Mouse (Mus musculus): ENCODE results near the gene Gm3646. TPM values are rescaled to one million over a fixed set of nuclear protein-coding genes. Genes with fewer than 3 reads are reported as not detected.

The Gm3646 gene
- polyA plus RNA-seq, 1 experiment from 2014 or later, result not detected

GRCm38 (mm10) chr1:39759231-39760175 is 45.6 kb downstream of the Gm3646 start:
- Histone ChIP-seq H3K4me3 (ENCODE audit: low read depth, low read length) (no peak overlapping the region), H3K27ac (ENCODE audit: low read depth, low read length) (no peak overlapping the region), H3K4me1 (replicated peaks; ENCODE audit: control insufficient read depth, insufficient read depth, low read length) (peaks cover 5% of the 10 kb centered on the region; the same call in 1 of the 2 replicates), H3K4me2 (replicated peaks; ENCODE audit: low read depth, low read length) (no peak overlapping the region), H3K27me3 (ENCODE audit: control insufficient read depth, insufficient read depth, low read length) (no peaks in the 10 kb centered on the region), H3K36me3 (ENCODE audit: control insufficient read depth, insufficient read depth, low read length) (no peaks in the 10 kb centered on the region), H3K9ac (ENCODE audit: low read depth, low read length) (no peak overlapping the region), H3K9me3 (ENCODE audit: control insufficient read depth, low read length) (no peaks in the 10 kb centered on the region)
- no peak for DNase-seq (ENCODE audit: low spot score)
- ATAC-seq (ENCODE audit: low FRiP score), result no peak
- 62% methylated on average over 9 of the region's 9 CpGs for WGBS

GRCm38 (mm10) chr1:39758244-39758643 is 46.9 kb downstream of the Gm3646 start:
- 79% methylated on average over 9 of the region's 9 CpGs for WGBS
- no peak overlapping the region for H3K4me3 ChIP-seq (ENCODE audit: low read depth, low read length)
- H3K9me3 ChIP-seq (ENCODE audit: control insufficient read depth, low read length), result no peaks in the 10 kb centered on the region
- H3K4me2 ChIP-seq (replicated peaks; ENCODE audit: low read depth, low read length), result no peak overlapping the region
- no peak overlapping the region for H3K9ac ChIP-seq (ENCODE audit: low read depth, low read length)
- H3K4me1 ChIP-seq (replicated peaks; ENCODE audit: control insufficient read depth, insufficient read depth, low read length), result peaks cover 5% of the 10 kb centered on the region; the same call in 1 of the 2 replicates
- H3K36me3 ChIP-seq (ENCODE audit: control insufficient read depth, insufficient read depth, low read length), result no peaks in the 10 kb centered on the region
- DNase-seq (ENCODE audit: low spot score), result no peak
- no peak overlapping the region for H3K27ac ChIP-seq (ENCODE audit: low read depth, low read length)
- no peak for ATAC-seq (ENCODE audit: low FRiP score)
- H3K27me3 ChIP-seq (ENCODE audit: control insufficient read depth, insufficient read depth, low read length), result no peaks in the 10 kb centered on the region

- Histone ChIP-seq H3K4me3 (ENCODE audit: low read depth, low read length) (no peak overlapping the region), H3K27ac (ENCODE audit: low read depth, low read length) (no peak overlapping the region), H3K9ac (ENCODE audit: low read depth, low read length) (no peak overlapping the region), H3K27me3 (ENCODE audit: control insufficient read depth, insufficient read depth, low read length) (no peaks in the 10 kb centered on the region), H3K9me3 (ENCODE audit: control insufficient read depth, low read length) (no peaks in the 10 kb centered on the region), H3K36me3 (ENCODE audit: control insufficient read depth, insufficient read depth, low read length) (no peaks in the 10 kb centered on the region), H3K4me2 (replicated peaks; ENCODE audit: low read depth, low read length) (no peak overlapping the region), H3K4me1 (replicated peaks; ENCODE audit: control insufficient read depth, insufficient read depth, low read length) (peaks cover 5% of the 10 kb centered on the region; the same call in 1 of the 2 replicates)
- WGBS, result 86% methylated on average over 11 of the region's 11 CpGs
- ATAC-seq (ENCODE audit: low FRiP score) (no peak), DNase-seq (ENCODE audit: low spot score) (no peak)
These were observed 48.2 kb downstream of the Gm3646 start for GRCm38 (mm10) chr1:39756952-39757351.

GRCm38 (mm10) chr1:39754224-39754957 is 50.7 kb downstream of the Gm3646 start:
- 84% methylated on average over 13 of the region's 13 CpGs for WGBS
- no peak for DNase-seq (ENCODE audit: low spot score)
- H3K36me3 ChIP-seq (ENCODE audit: control insufficient read depth, insufficient read depth, low read length), result no peaks in the 10 kb centered on the region

More at GRCm38 (mm10) chr1:39754224-39754957, 50.7 kb downstream of the Gm3646 start:
- Histone ChIP-seq H3K4me3 (ENCODE audit: low read depth, low read length) (no peak overlapping the region), H3K9me3 (ENCODE audit: control insufficient read depth, low read length) (no peaks in the 10 kb centered on the region), H3K9ac (ENCODE audit: low read depth, low read length) (no peak overlapping the region), H3K27me3 (ENCODE audit: control insufficient read depth, insufficient read depth, low read length) (no peaks in the 10 kb centered on the region), H3K27ac (ENCODE audit: low read depth, low read length) (no peak overlapping the region), H3K4me1 (replicated peaks; ENCODE audit: control insufficient read depth, insufficient read depth, low read length) (no peaks in the 10 kb centered on the region; the same call in 1 of the 2 replicates), H3K4me2 (replicated peaks; ENCODE audit: low read depth, low read length) (no peak overlapping the region)
- no peak for ATAC-seq (ENCODE audit: low FRiP score)

Other genes starting within 250 kb of the Gm3646 start
- 31.5 and 32.9 TPM in 2 replicates for gene Rnf149, start 227.9 kb downstream of the Gm3646 start, polyA plus RNA-seq (2014; fragmentation: Nextera tagmentation; extraction: Ambion mirVana)
- 0.80 and 0.96 TPM in 2 replicates for gene Creg2, start 153.9 kb downstream of the Gm3646 start, polyA plus RNA-seq (2014; fragmentation: Nextera tagmentation; extraction: Ambion mirVana)
- gene Rfx8, start 84.3 kb downstream of the Gm3646 start, polyA plus RNA-seq (2014; fragmentation: Nextera tagmentation; extraction: Ambion mirVana), result 0.31 and 0.42 TPM in 2 replicates
- gene Map4k4, start 95.6 kb upstream of the Gm3646 start, polyA plus RNA-seq (2014; fragmentation: Nextera tagmentation; extraction: Ambion mirVana), result 42.3 and 68.2 TPM in 2 replicates

Measured in hindbrain, embryonic 11.5 days (tissue).